Mouse (Mus musculus): ENCODE data around the gene Olfr1262. TPM values are rescaled to one million over a fixed set of nuclear protein-coding genes. Genes with fewer than 3 reads are reported as not detected.

The Olfr1262 gene
- polyA plus RNA-seq, 1 experiment = not detected

DNA sequence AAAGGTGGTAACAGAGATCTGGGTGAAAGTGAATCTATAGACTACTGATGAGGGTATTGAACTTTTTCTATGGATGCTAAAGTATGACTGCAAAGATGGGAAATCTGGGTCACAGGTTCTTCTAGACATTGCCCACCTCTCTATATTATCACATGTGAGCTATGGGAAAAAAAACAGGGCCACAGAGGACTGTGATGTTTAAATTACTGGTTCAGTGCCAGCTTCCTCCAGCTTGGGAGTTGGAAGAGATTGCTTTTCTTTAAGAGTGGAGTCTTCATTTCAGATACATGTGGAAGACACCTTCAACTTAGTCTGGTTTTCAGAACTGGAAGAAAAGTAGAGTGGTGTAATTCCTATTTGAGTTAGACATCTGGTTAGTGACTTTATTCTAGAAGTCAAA is 35.1 kb downstream of the Olfr1262 start, which contains the start of gene Olfr1265:
Olfr1265 (plus strand) TSS at position 301 of the 400 bp plus-strand sequence.
- H3K9ac ChIP-seq (ENCODE audit: low read depth, poor library complexity, severe bottlenecking) = no peak within 1 kb of the TSS
- H3K27ac ChIP-seq (ENCODE audit: insufficient read depth, low read length) = no peak within 1 kb of the TSS
- H3K36me3 ChIP-seq (ENCODE audit: control insufficient read depth, insufficient read depth, low read length, poor library complexity, severe bottlenecking) = no peaks in the 10 kb centered on the region
- no peaks in the 10 kb centered on the region for H3K9me3 ChIP-seq (replicated peaks; ENCODE audit: control insufficient read depth, insufficient read depth, low read length, poor library complexity, severe bottlenecking)
- no peaks in the 10 kb centered on the region for H3K4me1 ChIP-seq (ENCODE audit: control insufficient read depth, insufficient read depth, low read length)
- no peak within 1 kb of the TSS for H3K4me3 ChIP-seq (ENCODE audit: low read depth, low read length)
- no peaks in the 10 kb centered on the region for H3K27me3 ChIP-seq (ENCODE audit: control insufficient read depth, insufficient read depth, low read length, poor library complexity, severe bottlenecking)
- no peak for TF ChIP-seq EP300 (IDR thresholded peaks at IDR 0.05; ENCODE audit: insufficient read depth, low read depth, low read length)
- TF ChIP-seq POLR2A (IDR thresholded peaks at IDR 0.05; ENCODE audit: insufficient read depth, low read length) = no peak
- no peak for TF ChIP-seq CTCF (IDR thresholded peaks at IDR 0.05; ENCODE audit: low read depth, low read length)

Other genes starting within 250 kb of the Olfr1262 start
- gene Olfr1253, start 243.1 kb upstream of the Olfr1262 start, polyA plus RNA-seq (2011; ENCODE audit: insufficient read depth, insufficient read length, low read depth, missing spikeins) = not detected in 2 replicates
- not detected in 2 replicates for gene Olfr1254, start 206.5 kb upstream of the Olfr1262 start, polyA plus RNA-seq (2011; ENCODE audit: insufficient read depth, insufficient read length, low read depth, missing spikeins)
- not detected in 2 replicates for gene Olfr1255, start 188.1 kb upstream of the Olfr1262 start, polyA plus RNA-seq (2011; ENCODE audit: insufficient read depth, insufficient read length, low read depth, missing spikeins)
- gene Olfr1256, start 158.6 kb upstream of the Olfr1262 start, polyA plus RNA-seq (2011; ENCODE audit: insufficient read depth, insufficient read length, low read depth, missing spikeins) = not detected in 2 replicates
- gene Olfr48, start 151.9 kb upstream of the Olfr1262 start, polyA plus RNA-seq (2011; ENCODE audit: insufficient read depth, insufficient read length, low read depth, missing spikeins) = not detected in 2 replicates
- gene Olfr1257, start 121.7 kb upstream of the Olfr1262 start, polyA plus RNA-seq (2011; ENCODE audit: insufficient read depth, insufficient read length, low read depth, missing spikeins) = not detected in 2 replicates
- gene Olfr1258, start 72.8 kb upstream of the Olfr1262 start, polyA plus RNA-seq (2011; ENCODE audit: insufficient read depth, insufficient read length, low read depth, missing spikeins) = not detected in 2 replicates
- gene Olfr1259, start 51.5 kb upstream of the Olfr1262 start, polyA plus RNA-seq (2011; ENCODE audit: insufficient read depth, insufficient read length, low read depth, missing spikeins) = not detected in 2 replicates
- gene Olfr1260, start 25.8 kb upstream of the Olfr1262 start, polyA plus RNA-seq (2011; ENCODE audit: insufficient read depth, insufficient read length, low read depth, missing spikeins) = not detected in 2 replicates
- gene Olfr1261, start 8.9 kb upstream of the Olfr1262 start, polyA plus RNA-seq (2011; ENCODE audit: insufficient read depth, insufficient read length, low read depth, missing spikeins) = not detected in 2 replicates
- gene Olfr1263, start 12.0 kb downstream of the Olfr1262 start, polyA plus RNA-seq (2011; ENCODE audit: insufficient read depth, insufficient read length, low read depth, missing spikeins) = not detected in 2 replicates
- gene Olfr1264, start 25.4 kb downstream of the Olfr1262 start, polyA plus RNA-seq (2011; ENCODE audit: insufficient read depth, insufficient read length, low read depth, missing spikeins) = not detected in 2 replicates
- not detected in 2 replicates for gene Olfr1265, start 35.2 kb downstream of the Olfr1262 start, polyA plus RNA-seq (2011; ENCODE audit: insufficient read depth, insufficient read length, low read depth, missing spikeins)
- not detected in 2 replicates for gene Olfr140, start 63.4 kb downstream of the Olfr1262 start, polyA plus RNA-seq (2011; ENCODE audit: insufficient read depth, insufficient read length, low read depth, missing spikeins)
- gene Olfr1269, start 121.3 kb downstream of the Olfr1262 start, polyA plus RNA-seq (2011; ENCODE audit: insufficient read depth, insufficient read length, low read depth, missing spikeins) = not detected in 2 replicates
- gene Olfr32, start 142.2 kb downstream of the Olfr1262 start, polyA plus RNA-seq (2011; ENCODE audit: insufficient read depth, insufficient read length, low read depth, missing spikeins) = not detected in 2 replicates
- not detected in 2 replicates for gene Olfr1270, start 152.9 kb downstream of the Olfr1262 start, polyA plus RNA-seq (2011; ENCODE audit: insufficient read depth, insufficient read length, low read depth, missing spikeins)
- gene Olfr1506, start 224.3 kb downstream of the Olfr1262 start, polyA plus RNA-seq (2011; ENCODE audit: insufficient read depth, insufficient read length, low read depth, missing spikeins) = not detected in 2 replicates